Mouse (Mus musculus) lung, postnatal 14 days (tissue): ENCODE results near the gene Pank1.

Experiments used
- DNase-seq: peaks from one replicate; pipeline ENCODE4 v3.0.0; 2021

The Pank1 gene

GRCm38 (mm10) chr19:34819577-34820170 is 59.6 kb downstream of the Pank1 start:
- no peak for DNase-seq

DNA sequence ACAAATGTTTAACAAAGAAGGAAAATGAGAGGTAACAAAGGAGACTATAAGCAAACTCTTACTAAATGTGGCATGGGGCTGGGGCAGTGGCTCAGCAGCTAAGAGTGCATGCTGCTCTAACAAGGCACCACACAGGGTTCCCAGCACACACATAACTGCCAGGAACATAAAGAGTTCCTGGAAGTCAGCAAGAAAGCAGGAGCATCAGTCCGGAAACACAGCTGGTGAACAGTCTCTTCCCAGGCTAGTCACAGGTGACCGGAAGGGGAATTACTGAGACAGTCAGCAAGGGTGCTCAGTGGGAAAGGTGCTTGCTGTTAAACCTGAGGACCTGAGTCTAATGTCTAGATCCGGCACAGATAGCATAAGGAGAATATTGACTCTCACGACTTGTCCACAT is 63.9 kb downstream of the Pank1 start:
- DNase-seq, result no peak

DNA sequence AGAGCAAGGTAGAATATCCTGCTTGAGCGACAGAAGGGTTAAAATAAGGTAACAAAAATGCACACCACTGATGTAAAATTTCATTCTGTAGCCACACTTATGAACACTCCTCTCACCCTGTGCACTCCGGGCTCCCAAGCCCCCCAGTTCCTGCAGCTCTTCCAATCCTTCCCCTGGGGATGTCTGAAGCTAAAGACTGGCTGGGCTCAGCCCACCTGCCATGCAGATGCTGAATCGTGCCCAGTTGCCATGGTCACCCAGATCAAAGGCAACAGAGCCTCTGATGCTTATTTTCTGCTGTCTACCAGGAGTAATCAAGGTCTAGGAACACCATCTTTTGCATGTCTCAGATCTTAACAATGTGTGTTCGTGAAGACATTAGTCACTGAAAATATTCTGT is 64.6 kb downstream of the Pank1 start:
- DNase-seq, result no peak

- DNase-seq, result no peak
Observed at GRCm38 (mm10) chr19:34813961-34814360, 65.3 kb downstream of the Pank1 start.

GRCm38 (mm10) chr19:34813533-34813932 is 65.7 kb downstream of the Pank1 start:
- DNase-seq, result no peak

GRCm38 (mm10) chr19:34812711-34813110 is 66.5 kb downstream of the Pank1 start:
- DNase-seq, result no peak

DNA sequence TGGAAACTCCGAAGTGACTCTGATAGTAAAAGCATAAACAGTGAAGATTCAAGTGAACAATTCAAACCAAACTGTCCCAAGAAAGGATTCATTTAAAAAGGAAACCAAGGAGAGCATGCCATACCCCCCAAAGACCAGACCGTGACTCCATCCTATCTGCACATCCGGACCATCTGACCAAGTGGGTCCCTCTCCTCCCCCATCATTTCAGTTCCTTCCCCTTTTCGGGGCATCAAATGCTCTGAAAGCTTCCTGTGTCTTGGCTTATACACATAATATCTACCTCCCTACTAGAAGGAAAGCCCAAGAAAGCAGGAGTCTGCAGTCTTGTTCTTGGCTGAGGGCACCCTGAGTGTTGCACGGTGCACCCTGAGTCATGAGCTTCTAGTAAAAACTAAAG is 72.1 kb downstream of the Pank1 start:
- no peak for DNase-seq

DNA sequence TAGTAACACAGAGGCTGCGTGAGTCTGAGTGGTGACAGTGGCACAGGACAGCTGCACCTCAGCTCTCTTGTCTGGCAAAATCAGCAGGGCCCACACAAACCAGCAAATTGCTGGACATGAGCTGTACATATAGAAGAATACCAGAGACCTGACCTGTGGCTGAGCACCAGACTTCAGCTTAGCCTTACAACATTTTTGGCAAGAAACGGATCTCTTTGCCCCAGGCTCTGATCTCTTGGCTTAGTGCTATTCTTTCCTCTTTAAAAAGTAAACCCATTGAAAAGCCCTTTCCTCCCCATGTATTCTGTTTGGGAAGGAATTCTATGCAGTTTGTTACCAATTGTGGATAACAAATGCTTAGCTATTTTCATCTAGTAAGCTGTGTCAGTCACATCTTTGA is 74.2 kb downstream of the Pank1 start:
- no peak for DNase-seq

GRCm38 (mm10) chr19:34804531-34804930 is 74.7 kb downstream of the Pank1 start:
- no peak for DNase-seq

GRCm38 (mm10) chr19:34803396-34803795 is 75.9 kb downstream of the Pank1 start:
- DNase-seq, result no peak

- no peak for DNase-seq
Observed at GRCm38 (mm10) chr19:34799644-34800267, 79.5 kb downstream of the Pank1 start.

GRCm38 (mm10) chr19:34796396-34796795 is 82.9 kb downstream of the Pank1 start:
- DNase-seq, result no peak

DNA sequence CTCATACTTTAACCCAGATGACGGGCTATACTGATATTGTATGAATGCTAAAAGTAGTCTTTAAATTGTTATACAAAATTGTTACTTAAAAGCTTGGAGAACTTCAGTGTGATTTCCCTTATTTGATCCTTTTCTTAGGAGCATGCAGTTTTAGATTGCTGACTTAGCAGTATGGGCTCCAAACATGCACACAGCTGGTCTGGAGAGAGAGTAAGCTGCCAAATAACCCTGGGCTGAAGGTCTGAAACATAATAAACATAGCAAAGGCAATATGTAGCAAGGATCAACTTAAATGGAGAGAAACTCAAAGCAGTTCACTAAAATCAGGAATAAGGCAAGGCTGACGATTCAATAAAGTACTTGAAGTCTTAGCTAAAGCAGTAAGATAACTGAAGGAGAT is 96.8 kb downstream of the Pank1 start:
- no peak for DNase-seq

GRCm38 (mm10) chr19:34778993-34779392 is 100.3 kb downstream of the Pank1 start:
- DNase-seq, result no peak

- DNase-seq, result no peak
Observed at GRCm38 (mm10) chr19:34778098-34778497, 101.2 kb downstream of the Pank1 start.

- DNase-seq, result peak; percentile 69
Observed at GRCm38 (mm10) chr19:34772775-34773174, 106.5 kb downstream of the Pank1 start.

DNA sequence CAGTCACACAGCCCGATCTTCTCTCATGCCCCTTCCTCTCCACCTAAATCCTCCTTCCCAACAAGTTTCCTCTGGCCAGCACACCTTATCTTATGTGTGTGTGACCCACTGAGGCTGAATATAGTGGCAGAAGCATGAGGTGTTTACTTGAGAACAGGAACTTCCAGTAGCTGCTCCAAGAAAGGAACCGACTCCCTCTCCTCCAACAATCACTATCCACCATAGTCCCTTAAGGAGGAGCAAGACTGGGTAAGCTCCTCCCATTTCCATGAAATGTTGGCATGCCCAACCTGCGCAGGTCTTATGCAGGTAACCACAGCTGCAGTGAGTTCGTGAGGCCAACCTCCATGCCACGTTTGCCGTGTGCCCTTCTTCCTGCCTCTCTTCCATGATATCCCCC is 108.5 kb downstream of the Pank1 start:
- no peak for DNase-seq

DNA sequence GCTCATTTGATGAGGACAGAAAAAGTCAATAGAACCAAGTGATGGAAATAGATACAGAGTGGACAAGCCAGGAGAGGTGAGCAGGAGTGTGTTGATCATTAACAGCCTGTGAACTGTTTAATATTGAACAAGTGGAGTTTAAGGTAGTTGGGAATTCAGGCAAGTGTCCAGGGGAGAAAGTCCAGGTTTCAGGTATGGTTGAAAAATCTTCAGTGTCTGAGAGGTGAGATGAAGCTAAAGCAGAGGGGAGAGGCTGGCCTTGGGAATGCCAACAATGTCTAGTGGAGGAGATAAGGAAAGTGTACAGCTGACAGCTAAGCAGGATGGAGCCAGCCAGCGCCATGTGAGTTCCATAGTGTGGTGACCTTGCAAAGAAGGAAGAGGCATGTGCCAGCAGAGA is 120.5 kb downstream of the Pank1 start:
- DNase-seq, result no peak
